In genomic region chr13:118065518-118065917, GRCm38 (mm10) we compare ENCODE assay signal across 15 mouse cellular contexts.
"Had no signal": no experiment of that assay in that cellular context is flagged by ENCODE, and none has a peak within 500 bp of the region (broad histone marks: within the 10 kb centered on the region; RNA-seq: fewer than 3 reads in every experiment).

No protein-coding gene starts in this region.

- H3K27ac ChIP-seq: neural tube, embryonic 13.5 days; neural tube, embryonic 15.5 days; stomach, embryonic 15.5 days; stomach, postnatal 0 days had no signal

- H3K9ac ChIP-seq: neural tube, embryonic 13.5 days; neural tube, embryonic 15.5 days; stomach, embryonic 15.5 days had no signal

- H3K4me2 ChIP-seq: neural tube, embryonic 13.5 days; neural tube, embryonic 15.5 days; stomach, embryonic 15.5 days had no signal

- H3K27me3 ChIP-seq: neural tube, embryonic 13.5 days; neural tube, embryonic 15.5 days; stomach, embryonic 15.5 days had no signal

- H3K9me3 ChIP-seq: neural tube, embryonic 13.5 days; neural tube, embryonic 15.5 days; stomach, embryonic 15.5 days had no signal

- H3K4me1 ChIP-seq: neural tube, embryonic 13.5 days; neural tube, embryonic 15.5 days; stomach, embryonic 15.5 days had no signal

- H3K4me3 ChIP-seq: neural tube, embryonic 13.5 days; neural tube, embryonic 15.5 days; stomach, embryonic 15.5 days had no signal

- DNase-seq: retina, postnatal 1 day; right cerebral cortex, adult 18-20 months; right cerebral cortex, postnatal 14 days; right cerebral cortex, postnatal 25 days; right cerebral cortex, postnatal 4 days; spleen, adult 18-20 months; thymus, adult 18-20 months; thymus, adult 2 months; thymus, postnatal 14 days; thymus, postnatal 25 days; thymus, postnatal 4 days had no signal

- H3K36me3 ChIP-seq: neural tube, embryonic 13.5 days; neural tube, embryonic 15.5 days; stomach, embryonic 15.5 days had no signal
